Mouse (Mus musculus): Measurements from ENCODE around the gene Cxcl9. TPM values are rescaled to one million over a fixed set of nuclear protein-coding genes. Genes with fewer than 3 reads are reported as not detected.

Gene Cxcl9
- total RNA-seq, 4 experiments from 2014 or later = 0.65 to 6.8 (median 1.1) TPM

GRCm38 (mm10) chr5:92277437-92278394, 50.2 kb downstream of the Cxcl9 start, which contains the start of gene Naaa:
Gene Naaa, minus strand, starts transcription at chr5:92278170.
- DNase-seq = peak; percentile 86

Other genes with a start within 250 kb of the Cxcl9 start
- gene G3bp2, start 244.4 kb downstream of the Cxcl9 start, total RNA-seq (2022) = 100 to 1,000 TPM; 152 to 167 (median 162) TPM
- 100 to 1,000 TPM in 1 of 4 experiments, 10 to 100 TPM in 3; 84.5 to 114 (median 92.1) TPM for gene Uso1, start 190.1 kb downstream of the Cxcl9 start, total RNA-seq (2022)
- not detected for gene U90926, start 112.7 kb downstream of the Cxcl9 start, total RNA-seq (2022)
- gene Ppef2, start 71.8 kb downstream of the Cxcl9 start, total RNA-seq (2022) = under 1 TPM in 2 of 4 experiments, not detected in 2; 0.31 to 0.55 TPM
- 10 to 100 TPM; 22.5 to 30.9 (median 26.2) TPM for gene Naaa, start 49.9 kb downstream of the Cxcl9 start, total RNA-seq (2022)
- gene Sdad1, start 17.6 kb downstream of the Cxcl9 start, total RNA-seq (2022) = 10 to 100 TPM; 28.0 to 45.8 (median 35.1) TPM
- 10 to 100 TPM; 38.9 to 87.1 (median 64.7) TPM for gene Art3, start 3.7 kb upstream of the Cxcl9 start, total RNA-seq (2022)
- 1 to 10 TPM in 2 of 4 experiments, under 1 TPM in 2; 0.35 to 2.1 (median 1.1) TPM for gene Cxcl10, start 20.8 kb upstream of the Cxcl9 start, total RNA-seq (2022)
- 10 to 100 TPM; 23.5 to 36.6 (median 26.6) TPM for gene Nup54, start 107.1 kb upstream of the Cxcl9 start, total RNA-seq (2022)
- gene Scarb2, start 178.8 kb upstream of the Cxcl9 start, total RNA-seq (2022) = 10 to 100 TPM; 66.0 to 88.0 (median 76.6) TPM
- gene Fam47e, start 227.0 kb upstream of the Cxcl9 start, total RNA-seq (2022) = not detected